Mouse (Mus musculus) cerebellum, adult 2 months (tissue): ENCODE measurements around the gene Tmem139. TPM values are rescaled to one million over a fixed set of nuclear protein-coding genes. Genes with fewer than 3 reads are reported as not detected.

Source experiments
- DNase-seq, 2 experiments: peaks; one replicate each; pipeline ENCODE4 v3.0.0; 2021
- H3K27ac ChIP-seq: fragments of 200-500 bp; 2 replicates; pipeline ENCODE4 v1.5.1; 2012; ENCODE audit warnings: low read length, control low read depth, inconsistent platforms; ENCODE audit not compliant: insufficient read depth
- H3K27me3 ChIP-seq: fragments of 200-500 bp; 2 replicates; pipeline ENCODE4 v1.6.1; 2012; ENCODE audit warnings: inconsistent platforms, mild to moderate bottlenecking, low read length, moderate library complexity; ENCODE audit not compliant: control insufficient read depth, insufficient read depth
- H3K4me1 ChIP-seq: fragments of 200-500 bp; 2 replicates; pipeline ENCODE4 v1.6.1; 2011; ENCODE audit warnings: low read length; ENCODE audit not compliant: control insufficient read depth, insufficient read depth
- H3K4me3 ChIP-seq: fragments of 200-500 bp; replicated peaks from 2 replicates; pipeline ENCODE3; 2011; ENCODE audit warnings: mild to moderate bottlenecking, low read depth, low read length, control low read depth; ENCODE audit not compliant: insufficient read depth
- CTCF ChIP-seq: fragments of 200-500 bp; IDR thresholded peaks from 2 replicates; pipeline ENCODE4 v1.5.1; 2011; ENCODE audit warnings: low read depth, mild to moderate bottlenecking, control low read depth, low read length, moderate library complexity, borderline replicate concordance; ENCODE audit not compliant: insufficient read depth
- POLR2A ChIP-seq: fragments of 200-500 bp; IDR thresholded peaks from 2 replicates; pipeline ENCODE4 v1.6.1; 2011; ENCODE audit warnings: low read length, control low read depth, borderline replicate concordance; ENCODE audit not compliant: insufficient read depth
- WGBS: fragments of 180-500 bp; shearing (Covaris S2); methylation state at CpG from one replicate; pipeline ENCODE4 v1.1.7; 2018; 5-methylcytosine and 5-hydroxymethylcytosine counted together
- polyA plus RNA-seq: library from polyadenylated mRNA; depleted of rRNA; stranded (reverse); fragments of >200 nt; gene quantifications from 2 replicates; pipeline ENCODE4 v1.2.3, GENCODE M21; 2012

The Tmem139 gene
- polyA plus RNA-seq, 1 experiment: not detected

- WGBS: 1% methylated on average over 51 of the region's 51 CpGs
- peak; percentile 77 for TF ChIP-seq POLR2A
- TF ChIP-seq CTCF: peak; percentile 94
Observed at GRCm38 (mm10) chr6:42264626-42265312, 3.0 kb downstream of the Tmem139 start, which contains the start of gene Casp2. TSS of gene Casp2 (plus strand) at chr6:42264985.

GRCm38 (mm10) chr6:42265391-42266330, 3.9 kb downstream of the Tmem139 start:
- WGBS: under 1% methylated on average over 21 of the region's 21 CpGs
- peaks cover 3% of the 10 kb centered on the region; the same call in 1 of the 2 replicates for H3K4me1 ChIP-seq
- H3K4me3 ChIP-seq: peak overlapping the region; percentile 81
- H3K27me3 ChIP-seq: no peaks in the 10 kb centered on the region
- peak overlapping the region; percentile 81 for H3K27ac ChIP-seq
- no peak for TF ChIP-seq CTCF
- TF ChIP-seq POLR2A: no peak
- DNase-seq: no peak

More at GRCm38 (mm10) chr6:42264626-42265312, 3.0 kb downstream of the Tmem139 start, which contains the start of gene Casp2:
- H3K27me3 ChIP-seq: no peaks in the 10 kb centered on the region
- H3K27ac ChIP-seq: peak within 1 kb of the TSS; percentile 81
- peak within 1 kb of the TSS; percentile 81 for H3K4me3 ChIP-seq
- H3K4me1 ChIP-seq: peaks cover under 1% of the 10 kb centered on the region; the same call in 1 of the 2 replicates
- peak; percentile 98 to 99 for DNase-seq

GRCm38 (mm10) chr6:42270817-42271216, 9.0 kb downstream of the Tmem139 start:
- Histone ChIP-seq H3K27ac (no peak overlapping the region), H3K4me3 (no peak overlapping the region), H3K27me3 (no peaks in the 10 kb centered on the region), H3K4me1 (peaks cover 3% of the 10 kb centered on the region; the same call in 1 of the 2 replicates)
- no peak for TF ChIP-seq POLR2A
- no peak for TF ChIP-seq CTCF
- no peak for DNase-seq

GRCm38 (mm10) chr6:42276151-42276550, 14.4 kb downstream of the Tmem139 start:
- no peak for DNase-seq
- Histone ChIP-seq H3K27ac (no peak overlapping the region), H3K27me3 (no peaks in the 10 kb centered on the region), H3K4me1 (no peaks in the 10 kb centered on the region), H3K4me3 (no peak overlapping the region)
- 13% methylated on average over 2 of the region's 2 CpGs for WGBS
- no peak for TF ChIP-seq CTCF
- TF ChIP-seq POLR2A: no peak

- WGBS: 83% methylated on average over 5 of the region's 5 CpGs
Observed at GRCm38 (mm10) chr6:42282865-42283528, 21.2 kb downstream of the Tmem139 start.

GRCm38 (mm10) chr6:42286448-42286847, 24.7 kb downstream of the Tmem139 start, which contains the start of gene Clcn1:
TSS of gene Clcn1 (plus strand) at chr6:42286685.
- 54% methylated on average over 5 of the region's 5 CpGs for WGBS
- Histone ChIP-seq H3K4me1 (no peaks in the 10 kb centered on the region), H3K4me3 (no peak within 1 kb of the TSS), H3K27ac (no peak within 1 kb of the TSS), H3K27me3 (no peaks in the 10 kb centered on the region)
- no peak for TF ChIP-seq CTCF
- TF ChIP-seq POLR2A: no peak
- DNase-seq: no peak

More at GRCm38 (mm10) chr6:42282865-42283528, 21.2 kb downstream of the Tmem139 start:
- Histone ChIP-seq H3K27ac (no peak overlapping the region), H3K4me3 (no peak overlapping the region), H3K27me3 (no peaks in the 10 kb centered on the region), H3K4me1 (no peaks in the 10 kb centered on the region)
- TF ChIP-seq CTCF (no peak), POLR2A (no peak)
- no peak for DNase-seq

- H3K27me3 ChIP-seq: no peaks in the 10 kb centered on the region
- H3K4me1 ChIP-seq: no peaks in the 10 kb centered on the region
- no peak for TF ChIP-seq POLR2A
- TF ChIP-seq CTCF: no peak
- no peak overlapping the region for H3K4me3 ChIP-seq
- H3K27ac ChIP-seq: no peak overlapping the region
- DNase-seq: no peak
Observed at GRCm38 (mm10) chr6:42287562-42287961, 25.8 kb downstream of the Tmem139 start.
